Mouse (Mus musculus) olfactory bulb, adult 2 months (tissue): Measurements from ENCODE around the gene Ticrr. TPM values are rescaled to one million over a fixed set of nuclear protein-coding genes. Genes with fewer than 3 reads are reported as not detected.

ENCODE experiments used
- H3K27ac ChIP-seq: fragments of 200-500 bp; 2 replicates; pipeline ENCODE4 v1.5.1; 2012; ENCODE audit warnings: low read depth, low read length; ENCODE audit not compliant: insufficient read depth
- H3K4me1 ChIP-seq: fragments of 200-500 bp; 2 replicates; pipeline ENCODE4 v1.6.1; 2012; ENCODE audit warnings: low read length; ENCODE audit not compliant: control insufficient read depth, insufficient read depth
- H3K4me3 ChIP-seq: fragments of 200-500 bp; 2 replicates; pipeline ENCODE4 v1.5.1; 2012; ENCODE audit warnings: mild to moderate bottlenecking, low read depth, low read length, moderate library complexity; ENCODE audit not compliant: insufficient read depth
- CTCF ChIP-seq: fragments of 200-500 bp; IDR thresholded peaks from 2 replicates; pipeline ENCODE4 v1.5.1; 2012; ENCODE audit warnings: low read depth, mild to moderate bottlenecking, low read length, moderate library complexity; ENCODE audit not compliant: insufficient read depth
- POLR2A ChIP-seq: fragments of 200-500 bp; IDR thresholded peaks from 2 replicates; pipeline ENCODE4 v1.6.1; 2012; ENCODE audit warnings: mild to moderate bottlenecking, low read depth, low read length, moderate library complexity; ENCODE audit not compliant: insufficient read depth
- WGBS: fragments of 180-500 bp; shearing (Covaris S2); methylation state at CpG from one replicate; pipeline ENCODE4 v1.1.7; 2018; 5-methylcytosine and 5-hydroxymethylcytosine counted together
- polyA plus RNA-seq: library from polyadenylated mRNA; stranded (reverse); fragments of >200 nt; gene quantifications from 2 replicates; pipeline ENCODE4 v1.2.4, GENCODE M21; 2012; ENCODE audit warnings: low replicate concordance; ENCODE audit not compliant: missing spikeins, insufficient read depth, insufficient read length

The Ticrr gene
- not detected in 2 replicates for polyA plus RNA-seq

DNA sequence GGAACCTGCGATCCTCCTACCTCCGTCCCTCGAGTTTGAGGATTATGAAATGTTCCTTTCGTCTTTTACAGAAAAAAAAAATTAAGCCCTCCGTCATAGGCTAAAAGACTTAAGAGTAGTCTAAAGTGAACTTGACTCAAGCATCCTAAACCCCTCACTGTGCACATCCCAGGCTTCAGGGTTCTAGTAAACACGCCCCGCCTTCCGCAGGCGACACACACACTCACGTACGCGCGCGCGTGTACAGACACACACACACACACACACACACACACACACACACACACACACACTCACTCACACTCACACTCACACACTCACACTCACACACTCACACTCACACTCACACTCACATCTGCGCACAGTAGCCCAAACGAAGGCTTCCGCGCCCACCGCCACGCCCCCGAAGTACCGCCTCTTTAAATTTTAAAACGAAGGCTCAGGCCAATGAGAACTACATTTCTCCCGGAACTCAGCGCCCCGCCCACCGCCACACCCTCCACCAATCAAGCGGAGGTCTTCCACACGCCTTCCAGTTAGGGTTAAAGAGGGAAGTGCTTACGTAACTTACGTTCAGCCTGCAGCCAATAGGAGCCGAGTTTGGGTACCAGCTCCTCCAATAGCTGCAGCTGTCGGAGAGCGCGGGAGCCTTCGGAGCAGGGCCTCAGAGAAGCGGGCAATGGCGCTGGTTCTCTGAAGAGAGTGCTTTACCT, at the start of gene Ticrr:
Gene Ticrr (plus strand): TSS at position 619 of the 713 bp plus-strand sequence.
- Histone ChIP-seq H3K4me3 (peak within 1 kb of the TSS; percentile 62), H3K4me1 (peaks cover 8% of the 10 kb centered on the region), H3K27ac (no peak within 1 kb of the TSS)
- TF ChIP-seq POLR2A (no peak), CTCF (no peak)
- 2% methylated on average over 39 of the region's 39 CpGs for WGBS

DNA sequence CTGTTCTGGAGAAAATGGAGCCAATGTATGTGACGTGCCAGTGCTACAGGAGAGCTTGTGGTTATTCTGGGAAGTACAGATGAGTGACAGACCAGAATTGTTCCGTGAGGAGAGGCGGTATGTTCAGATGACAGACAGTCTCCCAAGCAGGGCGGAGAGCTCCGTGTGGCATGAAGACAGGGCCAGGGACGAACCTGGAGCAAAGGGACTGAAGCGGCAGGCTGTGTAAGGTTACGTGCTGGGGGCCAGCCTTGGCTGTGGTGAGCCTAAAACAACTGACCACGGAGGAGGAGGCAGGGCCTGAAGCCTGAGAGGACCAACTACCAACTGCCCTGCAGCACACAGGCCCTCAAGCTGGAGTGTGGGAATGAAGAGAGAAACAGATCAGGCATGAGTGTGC, 48.1 kb upstream of the Ticrr start:
- no peak for TF ChIP-seq POLR2A
- no peak for TF ChIP-seq CTCF
- H3K4me1 ChIP-seq: peaks cover 7% of the 10 kb centered on the region
- H3K27ac ChIP-seq: no peak overlapping the region
- 79% methylated on average over 9 of the region's 9 CpGs for WGBS
- no peak overlapping the region for H3K4me3 ChIP-seq

- no peak overlapping the region for H3K4me3 ChIP-seq
- WGBS: 10% methylated on average over 6 of the region's 6 CpGs
- TF ChIP-seq POLR2A (no peak), CTCF (no peak)
- no peaks in the 10 kb centered on the region for H3K4me1 ChIP-seq
- no peak overlapping the region for H3K27ac ChIP-seq
These were observed 47.2 kb upstream of the Ticrr start for GRCm38 (mm10) chr7:79612783-79613182.

DNA sequence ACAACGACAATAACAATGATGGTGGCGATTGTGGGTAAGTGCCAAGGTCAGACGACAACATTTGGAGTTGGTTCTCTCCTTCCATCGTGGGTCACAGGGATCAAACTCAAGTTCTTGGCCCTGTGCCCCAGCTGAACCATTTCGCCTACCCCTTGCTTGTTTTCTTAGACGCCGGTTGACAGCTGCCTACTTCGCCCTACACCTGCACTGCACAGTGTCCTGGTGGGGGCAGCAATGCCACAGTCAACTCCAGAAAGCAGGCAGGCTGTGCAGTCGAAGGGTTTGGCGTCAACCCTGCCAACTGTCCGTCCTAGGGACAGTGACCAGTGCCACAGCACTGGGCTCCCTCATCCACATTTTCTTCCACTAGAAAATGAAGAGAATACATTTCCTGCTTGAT, 46.7 kb upstream of the Ticrr start:
- Histone ChIP-seq H3K27ac (no peak overlapping the region), H3K4me1 (no peaks in the 10 kb centered on the region), H3K4me3 (no peak overlapping the region)
- no peak for TF ChIP-seq CTCF
- no peak for TF ChIP-seq POLR2A
- 46% methylated on average over 11 of the region's 11 CpGs for WGBS

DNA sequence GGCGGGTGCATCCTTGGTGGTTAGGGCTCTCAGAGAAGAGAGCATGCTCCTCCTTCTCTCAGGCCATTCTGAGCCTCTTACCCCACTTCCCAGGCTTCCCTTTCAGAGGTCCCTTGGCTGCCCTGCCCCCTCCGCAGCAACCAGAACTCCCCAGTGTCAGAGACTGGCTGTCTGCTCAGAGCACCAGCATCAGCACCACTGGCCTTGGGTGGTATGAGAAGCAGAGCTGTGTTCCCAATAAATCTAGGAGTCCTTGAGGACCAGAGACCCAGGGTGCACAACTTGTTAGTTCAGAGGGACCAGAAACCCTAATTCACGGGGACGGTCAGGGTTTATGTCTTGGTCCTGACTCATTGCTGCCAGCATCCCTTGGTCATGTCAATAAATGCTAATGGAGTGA, 45.0 kb upstream of the Ticrr start:
- Histone ChIP-seq H3K4me3 (no peak overlapping the region), H3K27ac (no peak overlapping the region), H3K4me1 (no peaks in the 10 kb centered on the region)
- WGBS: 80% methylated on average over 4 of the region's 4 CpGs
- TF ChIP-seq POLR2A (no peak), CTCF (no peak)

DNA sequence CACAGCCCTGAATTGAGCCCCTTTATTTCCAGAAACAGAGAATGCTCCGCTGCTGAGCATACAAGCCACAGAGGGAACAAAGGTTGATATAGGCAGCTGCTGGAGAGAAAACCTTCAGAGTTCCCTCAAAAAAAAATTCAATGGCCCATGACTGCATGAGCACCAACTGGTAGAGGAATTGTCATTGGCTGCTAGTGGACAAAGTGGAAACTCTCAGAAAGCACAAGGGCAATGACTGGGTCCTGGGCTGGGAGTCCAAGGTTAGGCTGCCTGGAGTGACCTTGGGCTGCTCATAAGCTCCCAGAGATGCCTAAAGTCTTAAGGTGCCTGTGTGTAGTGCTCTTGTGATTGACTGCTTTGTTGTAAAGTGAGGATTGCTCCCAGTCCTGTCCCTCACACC, 44.1 kb upstream of the Ticrr start:
- no peak overlapping the region for H3K4me3 ChIP-seq
- WGBS: 52% methylated on average over 1 of the region's 1 CpGs
- H3K4me1 ChIP-seq: no peaks in the 10 kb centered on the region
- H3K27ac ChIP-seq: no peak overlapping the region
- no peak for TF ChIP-seq CTCF
- TF ChIP-seq POLR2A: no peak

GRCm38 (mm10) chr7:79617418-79617817, 42.6 kb upstream of the Ticrr start, which contains the start of gene Rhcg:
TSS of gene Rhcg (minus strand) at chr7:79617657.
- WGBS: 15% methylated on average over 33 of the region's 33 CpGs
- Histone ChIP-seq H3K4me3 (no peak within 1 kb of the TSS), H3K4me1 (no peaks in the 10 kb centered on the region), H3K27ac (no peak within 1 kb of the TSS)
- TF ChIP-seq POLR2A (no peak), CTCF (no peak)

- Histone ChIP-seq H3K4me3 (no peak overlapping the region), H3K4me1 (no peaks in the 10 kb centered on the region), H3K27ac (no peak overlapping the region)
- no peak for TF ChIP-seq CTCF
- no peak for TF ChIP-seq POLR2A
- WGBS: 79% methylated on average over 4 of the region's 4 CpGs
These were observed 40.5 kb upstream of the Ticrr start for GRCm38 (mm10) chr7:79619493-79619892.

- no peak overlapping the region for H3K4me3 ChIP-seq
- H3K27ac ChIP-seq: no peak overlapping the region
- no peaks in the 10 kb centered on the region for H3K4me1 ChIP-seq
- TF ChIP-seq CTCF (no peak), POLR2A (no peak)
- 69% methylated on average over 8 of the region's 8 CpGs for WGBS
These were observed 36.9 kb upstream of the Ticrr start for GRCm38 (mm10) chr7:79623086-79623485.
